Mouse (Mus musculus): ENCODE measurements around the gene Spata31d1d.

The Spata31d1d gene

DNA sequence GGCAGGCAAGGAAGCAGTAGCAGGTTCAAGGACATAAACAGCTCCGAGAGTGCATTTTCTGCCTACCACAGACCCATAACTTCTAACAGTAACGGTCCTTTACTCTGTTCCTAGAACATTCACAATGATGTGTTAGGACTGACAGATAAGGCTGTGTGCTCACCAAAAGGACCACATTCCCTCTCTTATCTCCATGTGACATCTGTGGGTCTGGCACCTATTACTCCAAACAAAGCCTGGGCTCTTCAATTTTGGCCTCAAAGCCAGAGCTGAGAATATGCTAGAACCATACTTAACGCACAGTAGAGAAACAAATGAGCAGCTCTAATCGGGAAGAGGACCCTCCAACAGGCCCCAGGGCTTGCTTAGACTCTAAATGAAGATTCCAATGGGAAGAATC lies 51.6 kb downstream of the Spata31d1d start:
- DNase-seq (ENCODE audit: low spot score in 2 of 2) = no peak

GRCm38 (mm10) chr13:59679306-59679705 lies 52.2 kb downstream of the Spata31d1d start:
- DNase-seq (ENCODE audit: low spot score in 2 of 2) = no peak

DNA sequence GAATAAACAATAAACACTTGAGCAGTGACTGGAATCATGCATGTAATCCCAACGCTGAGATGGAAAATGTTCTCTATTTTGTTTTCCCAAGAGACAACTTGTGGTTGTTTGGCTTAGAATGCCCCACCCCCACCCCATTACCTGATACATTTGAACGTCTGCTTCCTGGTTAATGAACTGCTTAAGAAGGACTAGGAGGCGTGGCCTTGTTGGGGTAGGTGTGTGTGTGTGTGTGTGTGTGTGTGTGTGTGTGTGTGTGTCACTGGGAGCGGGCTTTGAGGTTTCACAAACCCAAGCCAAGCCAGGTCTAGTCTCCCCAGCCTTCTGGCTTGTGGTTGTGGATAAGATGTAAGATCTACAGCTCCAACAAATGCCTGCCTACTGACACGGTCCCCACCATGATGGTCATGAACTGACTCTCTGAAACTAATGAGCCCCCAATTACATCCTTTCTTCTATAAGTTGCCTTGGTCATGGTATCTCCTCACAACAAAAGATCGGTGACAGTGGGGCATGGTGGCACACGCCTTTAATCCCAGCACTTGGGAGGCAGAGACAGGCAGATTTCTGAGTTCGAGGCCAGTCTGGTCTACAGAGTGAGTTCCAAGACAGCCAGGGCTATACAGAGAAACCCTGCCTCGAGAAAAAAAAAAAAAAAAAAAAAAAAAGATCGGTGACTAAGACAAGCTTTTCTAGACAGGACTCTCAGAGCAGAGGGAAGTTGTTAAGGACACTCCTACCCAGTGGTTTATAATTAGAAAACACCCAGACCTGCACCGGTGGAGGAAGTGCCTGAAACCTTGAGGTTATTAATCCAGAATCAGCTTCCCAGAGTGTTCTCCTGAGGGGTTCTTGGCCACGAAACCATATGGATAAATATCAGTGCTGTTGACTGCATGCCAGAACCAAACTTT lies 55.0 kb downstream of the Spata31d1d start:
- DNase-seq (ENCODE audit: low spot score in 2 of 2) = no peak

Data from urinary bladder, postnatal 4 days (tissue).